Mouse (Mus musculus): Measurements from ENCODE around the gene Dnajc10. TPM values are rescaled to one million over a fixed set of nuclear protein-coding genes. Genes with fewer than 3 reads are reported as not detected.

Dnajc10 gene
- total and polyA plus RNA-seq, 2 experiments from 2014 or later, result 58.2 to 63.4 TPM

DNA sequence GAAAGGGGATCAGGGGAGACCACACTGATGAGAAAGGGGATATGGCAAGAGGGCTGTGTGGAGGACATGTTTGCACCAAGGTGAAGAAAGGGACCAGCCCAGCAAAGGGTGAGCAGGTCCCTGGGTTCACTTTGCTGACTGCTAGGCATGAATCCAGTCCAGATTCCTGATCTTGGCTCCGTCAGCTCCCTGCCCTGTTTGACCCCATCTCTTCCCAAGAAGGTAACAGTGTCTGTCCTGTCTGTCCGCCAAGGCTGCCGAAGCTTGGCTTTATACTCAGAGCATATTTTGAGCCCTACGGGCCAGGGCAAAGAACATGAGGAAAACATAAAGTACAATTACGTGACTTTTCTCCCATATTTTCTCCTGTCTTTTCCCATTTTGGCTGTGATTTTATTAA is 64.6 kb downstream of the Dnajc10 start:
- no peaks in the 10 kb centered on the region for H3K9me3 ChIP-seq (ENCODE audit: low read length)
- ATAC-seq, result no peak
- no peak overlapping the region for H3K4me3 ChIP-seq (ENCODE audit: low read length)
- H3K27ac ChIP-seq, result no peak overlapping the region
- no peaks in the 10 kb centered on the region for H3K27me3 ChIP-seq (ENCODE audit: insufficient read depth, low read length)
- H3K9ac ChIP-seq (replicated peaks; ENCODE audit: low read length), result no peak overlapping the region
- WGBS, result 92% methylated on average over 5 of the region's 5 CpGs
- H3K36me3 ChIP-seq (ENCODE audit: insufficient read depth, low read length), result no peaks in the 10 kb centered on the region
- H3K4me2 ChIP-seq (ENCODE audit: low read depth, low read length), result no peak overlapping the region
- no peak for DNase-seq (ENCODE audit: low spot score)
- TF ChIP-seq CTCF (IDR thresholded peaks at IDR 0.05; ENCODE audit: low read depth), result no peak
- H3K4me1 ChIP-seq (ENCODE audit: insufficient read depth, low read length), result no peaks in the 10 kb centered on the region

DNA sequence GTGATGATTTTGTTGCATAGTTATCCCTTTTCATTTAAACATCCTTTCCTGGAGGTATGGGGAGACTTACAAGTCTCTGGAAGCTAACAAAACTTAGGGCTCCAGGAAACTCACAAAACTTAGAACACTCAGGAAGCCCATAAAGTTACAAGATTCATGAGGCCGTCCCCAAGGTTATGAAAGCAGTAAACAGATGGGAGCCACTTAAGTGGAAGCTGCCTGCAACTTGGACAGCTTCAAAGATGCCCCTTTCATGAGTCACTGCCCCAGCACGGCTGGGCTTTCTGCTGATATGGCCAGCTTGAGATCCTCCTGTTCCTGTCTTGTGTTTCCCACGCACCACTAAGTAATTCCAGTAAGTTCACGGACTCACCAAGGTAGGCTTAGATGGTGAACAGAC is 69.2 kb downstream of the Dnajc10 start:
- TF ChIP-seq CTCF (IDR thresholded peaks at IDR 0.05; ENCODE audit: low read depth), result no peak
- no peak overlapping the region for H3K4me3 ChIP-seq (ENCODE audit: low read length)
- H3K4me2 ChIP-seq (ENCODE audit: low read depth, low read length), result no peak overlapping the region
- H3K9ac ChIP-seq (replicated peaks; ENCODE audit: low read length), result no peak overlapping the region
- no peaks in the 10 kb centered on the region for H3K36me3 ChIP-seq (ENCODE audit: insufficient read depth, low read length)
- no peak for DNase-seq (ENCODE audit: low spot score)
- H3K27me3 ChIP-seq (ENCODE audit: insufficient read depth, low read length), result no peaks in the 10 kb centered on the region
- no peak for ATAC-seq
- H3K27ac ChIP-seq, result no peak overlapping the region
- H3K9me3 ChIP-seq (ENCODE audit: low read length), result no peaks in the 10 kb centered on the region
- WGBS, result 83% methylated on average over 4 of the region's 4 CpGs
- no peaks in the 10 kb centered on the region for H3K4me1 ChIP-seq (ENCODE audit: insufficient read depth, low read length)

DNA sequence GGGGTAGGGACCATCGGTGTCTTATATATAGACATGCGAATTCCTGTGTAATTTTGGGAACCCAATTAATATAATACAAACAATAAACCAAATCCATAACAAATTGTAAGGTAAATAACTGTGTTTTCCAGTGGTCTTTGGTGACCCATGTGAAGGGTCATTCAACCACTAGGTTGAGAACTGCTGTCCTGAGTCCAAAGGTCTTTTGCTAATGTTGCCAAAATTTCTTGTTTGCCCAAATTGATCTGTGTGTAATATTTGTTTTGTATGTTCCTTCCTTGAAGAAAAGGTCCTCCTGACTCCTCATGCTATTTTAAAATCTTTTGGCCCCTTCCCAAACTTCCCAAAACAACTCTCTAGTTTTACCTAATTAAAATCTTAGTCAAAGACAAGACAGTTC is 71.0 kb downstream of the Dnajc10 start:
- Histone ChIP-seq H3K27ac (no peak overlapping the region), H3K9ac (replicated peaks; ENCODE audit: low read length) (no peak overlapping the region), H3K27me3 (ENCODE audit: insufficient read depth, low read length) (no peaks in the 10 kb centered on the region), H3K4me1 (ENCODE audit: insufficient read depth, low read length) (no peaks in the 10 kb centered on the region), H3K4me2 (ENCODE audit: low read depth, low read length) (no peak overlapping the region), H3K9me3 (ENCODE audit: low read length) (no peaks in the 10 kb centered on the region), H3K4me3 (ENCODE audit: low read length) (no peak overlapping the region), H3K36me3 (ENCODE audit: insufficient read depth, low read length) (no peaks in the 10 kb centered on the region)
- ATAC-seq (no peak), DNase-seq (ENCODE audit: low spot score) (no peak)
- no peak for TF ChIP-seq CTCF (IDR thresholded peaks at IDR 0.05; ENCODE audit: low read depth)
- WGBS, result 97% methylated on average over 2 of the region's 2 CpGs

DNA sequence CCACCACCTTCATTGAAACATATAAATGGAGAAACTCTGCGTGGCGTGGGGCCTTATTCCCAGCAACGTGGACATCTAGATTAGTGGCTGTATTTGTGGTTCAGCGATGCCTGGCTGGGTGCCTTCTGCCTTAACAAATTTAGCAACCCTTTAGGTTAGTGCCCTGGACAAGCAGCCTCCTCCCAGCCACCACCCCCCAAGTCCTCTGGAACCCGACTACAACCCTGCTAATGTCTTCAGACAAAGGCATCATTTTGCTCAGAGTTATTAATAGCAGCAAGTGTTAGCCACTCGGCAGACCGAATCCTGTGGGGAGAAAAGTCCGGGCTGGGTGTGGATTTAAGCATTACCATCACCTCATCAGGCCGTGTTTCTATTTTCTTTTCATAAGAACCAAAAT is 72.4 kb downstream of the Dnajc10 start:
- WGBS, result 66% methylated on average over 9 of the region's 9 CpGs
- no peak for ATAC-seq

DNA sequence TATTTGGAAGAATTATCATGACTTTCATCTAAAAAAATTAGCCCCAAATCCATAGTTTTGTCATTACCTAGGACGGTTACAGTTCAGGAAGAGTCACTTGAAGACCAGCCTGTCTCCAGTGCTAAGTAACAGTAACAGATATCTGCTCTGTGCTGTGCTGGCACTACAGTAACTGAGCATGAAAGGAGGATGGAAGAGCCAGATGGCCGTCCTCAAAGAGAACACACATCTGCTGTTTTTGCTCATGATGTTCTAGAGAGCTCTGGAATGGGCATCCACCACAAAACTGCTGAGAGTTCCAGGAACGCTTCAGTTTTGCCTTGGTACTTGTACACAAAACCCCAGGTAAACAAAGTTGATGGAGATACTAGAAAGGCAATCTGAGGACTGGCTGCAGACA is 73.1 kb downstream of the Dnajc10 start:
- ATAC-seq (no peak), DNase-seq (ENCODE audit: low spot score) (no peak)
- H3K27me3 ChIP-seq (ENCODE audit: insufficient read depth, low read length), result no peaks in the 10 kb centered on the region
- H3K36me3 ChIP-seq (ENCODE audit: insufficient read depth, low read length), result no peaks in the 10 kb centered on the region
- H3K9ac ChIP-seq (replicated peaks; ENCODE audit: low read length), result no peak overlapping the region
- H3K27ac ChIP-seq, result no peak overlapping the region
- WGBS, result 81% methylated on average over 3 of the region's 3 CpGs
- H3K9me3 ChIP-seq (ENCODE audit: low read length), result no peaks in the 10 kb centered on the region
- H3K4me1 ChIP-seq (ENCODE audit: insufficient read depth, low read length), result no peaks in the 10 kb centered on the region
- no peak overlapping the region for H3K4me2 ChIP-seq (ENCODE audit: low read depth, low read length)
- TF ChIP-seq CTCF (IDR thresholded peaks at IDR 0.05; ENCODE audit: low read depth), result no peak
- no peak overlapping the region for H3K4me3 ChIP-seq (ENCODE audit: low read length)

More for the DNA sequence above, 72.4 kb downstream of the Dnajc10 start:
- Histone ChIP-seq H3K27me3 (ENCODE audit: insufficient read depth, low read length) (no peaks in the 10 kb centered on the region), H3K27ac (no peak overlapping the region), H3K36me3 (ENCODE audit: insufficient read depth, low read length) (no peaks in the 10 kb centered on the region), H3K9ac (replicated peaks; ENCODE audit: low read length) (no peak overlapping the region), H3K9me3 (ENCODE audit: low read length) (no peaks in the 10 kb centered on the region), H3K4me3 (ENCODE audit: low read length) (no peak overlapping the region), H3K4me1 (ENCODE audit: insufficient read depth, low read length) (no peaks in the 10 kb centered on the region), H3K4me2 (ENCODE audit: low read depth, low read length) (no peak overlapping the region)
- TF ChIP-seq CTCF (IDR thresholded peaks at IDR 0.05; ENCODE audit: low read depth), result no peak
- no peak for DNase-seq (ENCODE audit: low spot score)

DNA sequence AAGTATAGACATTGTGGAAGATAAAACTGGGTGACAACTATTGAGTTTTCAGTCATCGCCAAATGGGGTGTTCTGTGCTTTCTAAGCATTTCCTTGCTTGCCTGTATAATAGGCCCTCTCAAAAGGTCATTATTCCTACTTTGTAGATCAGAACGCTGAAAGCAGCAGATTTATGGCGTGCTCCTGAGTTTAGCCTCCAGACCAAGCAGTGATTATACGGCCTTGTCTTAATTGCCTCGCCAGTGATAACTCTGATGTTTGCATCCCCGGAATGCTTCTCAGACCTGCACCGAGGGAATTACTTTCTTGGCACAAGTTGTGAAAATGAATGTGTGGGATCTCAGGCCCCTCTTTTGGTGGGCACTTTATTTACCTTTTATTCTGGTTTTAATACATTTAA is 80.8 kb downstream of the Dnajc10 start:
- H3K4me1 ChIP-seq (ENCODE audit: insufficient read depth, low read length), result no peaks in the 10 kb centered on the region
- H3K27ac ChIP-seq, result no peak overlapping the region
- DNase-seq (ENCODE audit: low spot score) (no peak), ATAC-seq (no peak)
- no peak for TF ChIP-seq CTCF (IDR thresholded peaks at IDR 0.05; ENCODE audit: low read depth)
- H3K9me3 ChIP-seq (ENCODE audit: low read length), result no peaks in the 10 kb centered on the region
- no peaks in the 10 kb centered on the region for H3K36me3 ChIP-seq (ENCODE audit: insufficient read depth, low read length)
- H3K4me2 ChIP-seq (ENCODE audit: low read depth, low read length), result no peak overlapping the region
- WGBS, result 73% methylated on average over 7 of the region's 7 CpGs
- H3K4me3 ChIP-seq (ENCODE audit: low read length), result no peak overlapping the region
- no peak overlapping the region for H3K9ac ChIP-seq (replicated peaks; ENCODE audit: low read length)
- H3K27me3 ChIP-seq (ENCODE audit: insufficient read depth, low read length), result no peaks in the 10 kb centered on the region

DNA sequence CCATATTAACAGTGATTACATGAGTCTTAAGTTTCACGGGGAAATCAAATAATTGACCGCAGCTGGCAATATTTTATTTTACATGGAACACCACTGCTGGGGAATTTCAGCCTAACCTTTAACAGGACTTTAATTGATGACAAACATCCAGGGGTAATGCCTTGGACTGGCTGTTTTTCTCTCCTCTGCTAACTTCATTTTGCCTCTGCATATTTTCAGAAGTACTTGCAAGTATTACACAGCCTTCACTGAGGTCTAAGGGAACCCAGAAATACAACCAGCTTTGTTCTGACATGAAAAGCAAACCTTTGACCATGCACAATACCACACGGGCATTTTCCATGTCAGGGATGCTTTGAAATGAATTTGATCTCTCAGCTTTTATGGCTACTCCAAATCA is 81.6 kb downstream of the Dnajc10 start:
- Histone ChIP-seq H3K4me1 (ENCODE audit: insufficient read depth, low read length) (no peaks in the 10 kb centered on the region), H3K9ac (replicated peaks; ENCODE audit: low read length) (no peak overlapping the region), H3K4me2 (ENCODE audit: low read depth, low read length) (no peak overlapping the region), H3K4me3 (ENCODE audit: low read length) (no peak overlapping the region), H3K27ac (no peak overlapping the region), H3K27me3 (ENCODE audit: insufficient read depth, low read length) (no peaks in the 10 kb centered on the region), H3K36me3 (ENCODE audit: insufficient read depth, low read length) (no peaks in the 10 kb centered on the region), H3K9me3 (ENCODE audit: low read length) (no peaks in the 10 kb centered on the region)
- no peak for DNase-seq (ENCODE audit: low spot score)
- TF ChIP-seq CTCF (IDR thresholded peaks at IDR 0.05; ENCODE audit: low read depth), result no peak
- 54% methylated on average over 3 of the region's 3 CpGs for WGBS
- no peak for ATAC-seq

Measured in hindbrain, postnatal 0 days (tissue).